10 mouse cellular contexts compared by ENCODE assay signal in the genomic region with DNA sequence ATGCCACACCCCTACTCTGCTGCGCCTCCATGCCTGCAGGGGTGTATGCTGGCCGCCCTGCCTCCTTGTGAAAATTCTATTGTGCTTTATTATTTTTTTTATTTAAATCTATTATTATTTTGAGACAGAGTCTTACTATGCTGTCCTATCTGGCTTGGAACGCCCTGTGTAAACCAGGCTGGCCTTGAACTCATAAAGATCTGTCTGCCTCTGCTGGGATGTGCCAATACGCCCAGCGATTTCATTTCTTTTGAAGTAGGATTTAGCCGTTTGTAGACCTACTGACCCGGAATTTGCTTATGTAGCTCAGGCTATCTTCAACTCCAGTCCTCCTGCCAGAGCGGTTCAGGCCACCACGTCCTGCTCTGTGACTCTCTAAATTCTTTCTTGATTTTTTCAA. TPM values are rescaled to one million over a fixed set of nuclear protein-coding genes. Genes with fewer than 3 reads are reported as not detected.
DNase-seq lines count a peak whose midpoint lies in the region; ATAC-seq lines count a peak whose summit lies in the region.
"Had no signal": no experiment of that assay in that cellular context is flagged by ENCODE, and none has a peak within 500 bp of the region (broad histone marks: within the 10 kb centered on the region; RNA-seq: fewer than 3 reads in every experiment).

No protein-coding gene starts in this region.

- no peak overlapping the region for H3K9ac ChIP-seq in liver, embryonic 12.5 days
- H3K9ac ChIP-seq in liver, embryonic 11.5 days (ENCODE audit: low read depth, low read length) = no peak overlapping the region
- no peak overlapping the region for H3K9ac ChIP-seq in embryonic facial prominence, embryonic 13.5 days
- H3K9ac ChIP-seq in forebrain, embryonic 14.5 days (ENCODE audit: low read length) = no peak overlapping the region
- H3K9ac ChIP-seq in liver, embryonic 13.5 days = no peak overlapping the region

- peaks cover 42% of the 10 kb centered on the region for H3K27me3 ChIP-seq in liver, embryonic 12.5 days (replicated peaks)
- peaks cover 10% of the 10 kb centered on the region for H3K27me3 ChIP-seq in liver, embryonic 11.5 days (replicated peaks; ENCODE audit: control insufficient read depth, insufficient read depth, low read length)
- peaks cover 8% of the 10 kb centered on the region for H3K27me3 ChIP-seq in embryonic facial prominence, embryonic 13.5 days
- peaks cover 5% of the 10 kb centered on the region; the same call in 1 of the 2 replicates for H3K27me3 ChIP-seq in forebrain, embryonic 14.5 days (replicated peaks; ENCODE audit: control insufficient read depth, insufficient read depth, low read length)
- H3K27me3 ChIP-seq in liver, embryonic 13.5 days = peaks cover 35% of the 10 kb centered on the region

- H3K4me3 ChIP-seq in liver, embryonic 12.5 days = no peak overlapping the region
- no peak overlapping the region for H3K4me3 ChIP-seq in liver, embryonic 11.5 days (ENCODE audit: low read depth, low read length)
- peak overlapping the region; percentile 79 for H3K4me3 ChIP-seq in embryonic facial prominence, embryonic 13.5 days
- H3K4me3 ChIP-seq in forebrain, embryonic 14.5 days (ENCODE audit: low read depth, low read length) = no peak overlapping the region
- no peak overlapping the region for H3K4me3 ChIP-seq in liver, embryonic 13.5 days (replicated peaks)

- H3K4me1 ChIP-seq in liver, embryonic 12.5 days = peaks cover 38% of the 10 kb centered on the region
- H3K4me1 ChIP-seq in liver, embryonic 11.5 days (replicated peaks; ENCODE audit: control insufficient read depth, insufficient read depth, low read length) = peaks cover 17% of the 10 kb centered on the region
- H3K4me1 ChIP-seq in embryonic facial prominence, embryonic 13.5 days = peaks cover 44% of the 10 kb centered on the region
- H3K4me1 ChIP-seq in forebrain, embryonic 14.5 days (ENCODE audit: control insufficient read depth, insufficient read depth, low read length) = peaks cover 5% of the 10 kb centered on the region
- H3K4me1 ChIP-seq in liver, embryonic 13.5 days (replicated peaks) = peaks cover 40% of the 10 kb centered on the region

- DNase-seq in liver, embryonic 11.5 days (ENCODE audit: low spot score) = no peak
- DNase-seq in forebrain, embryonic 14.5 days (ENCODE audit: low spot score) = no peak
- DNase-seq in liver, embryonic 13.5 days = no peak
- no peak for DNase-seq in yolk sac, embryonic 10.5 days (ENCODE audit: low spot score)
- no peak for DNase-seq in left cerebral cortex, postnatal 14 days (ENCODE audit: low spot score in 2 of 2)
- DNase-seq: adrenal gland, adult 8-10 months; cerebellum, adult 11 months; lung, postnatal 36 days had no signal

- peak overlapping the region; percentile 83; the same call in 1 of the 2 replicates for H3K4me2 ChIP-seq in liver, embryonic 12.5 days
- no peak overlapping the region; the same call in 1 of the 2 replicates for H3K4me2 ChIP-seq in liver, embryonic 11.5 days
- H3K4me2 ChIP-seq in embryonic facial prominence, embryonic 13.5 days = peak overlapping the region; percentile 88
- peak overlapping the region; percentile 83; the same call in 1 of the 2 replicates for H3K4me2 ChIP-seq in forebrain, embryonic 14.5 days (ENCODE audit: low read length)
- 0 out of 2 replicates have a peak overlapping the region, but pooled peaks have one; percentile 77 for H3K4me2 ChIP-seq in liver, embryonic 13.5 days

- WGBS in liver, embryonic 12.5 days (ENCODE audit: insufficient replicate concordance) = 63% methylated on average over 9 of the region's 9 CpGs
- WGBS in liver, embryonic 11.5 days = 63% methylated on average over 9 of the region's 9 CpGs
- 65% methylated on average over 9 of the region's 9 CpGs for whole genome bisulfite sequencing in embryonic facial prominence, embryonic 13.5 days
- WGBS in forebrain, embryonic 14.5 days = 71% methylated on average over 9 of the region's 9 CpGs
- WGBS in liver, embryonic 13.5 days (ENCODE audit: insufficient replicate concordance) = 59% methylated on average over 9 of the region's 9 CpGs

- ATAC-seq in liver, embryonic 12.5 days = no peak
- no peak for ATAC-seq in liver, embryonic 11.5 days (replicated peaks; ENCODE audit: low FRiP score)
- no peak for ATAC-seq in embryonic facial prominence, embryonic 13.5 days (ENCODE audit: insufficient number of reproducible peaks, insufficient read depth, low FRiP score, low TSS enrichment, low read depth)
- ATAC-seq in forebrain, embryonic 14.5 days = no peak
- no peak for ATAC-seq in liver, embryonic 13.5 days (ENCODE audit: low read depth)

- no peaks in the 10 kb centered on the region for H3K9me3 ChIP-seq in liver, embryonic 12.5 days (replicated peaks)
- no peaks in the 10 kb centered on the region for H3K9me3 ChIP-seq in liver, embryonic 11.5 days (ENCODE audit: control insufficient read depth, low read length)
- no peaks in the 10 kb centered on the region for H3K9me3 ChIP-seq in embryonic facial prominence, embryonic 13.5 days
- H3K9me3 ChIP-seq in forebrain, embryonic 14.5 days (replicated peaks; ENCODE audit: control insufficient read depth, low read length) = no peaks in the 10 kb centered on the region
- H3K9me3 ChIP-seq in liver, embryonic 13.5 days (replicated peaks) = no peaks in the 10 kb centered on the region

- no peak overlapping the region for H3K27ac ChIP-seq in liver, embryonic 12.5 days
- H3K27ac ChIP-seq in liver, embryonic 11.5 days (ENCODE audit: low read depth, low read length) = no peak overlapping the region
- H3K27ac ChIP-seq in embryonic facial prominence, embryonic 13.5 days = peak overlapping the region; percentile 78; the same call in 1 of the 2 replicates
- no peak overlapping the region for H3K27ac ChIP-seq in forebrain, embryonic 14.5 days (ENCODE audit: low read depth, low read length)
- no peak overlapping the region for H3K27ac ChIP-seq in liver, embryonic 13.5 days

- intact Hi-C loops in left cerebral cortex, postnatal 14 days (cut with DNase I) = no loop called here

- no peaks in the 10 kb centered on the region for H3K36me3 ChIP-seq in liver, embryonic 12.5 days
- H3K36me3 ChIP-seq in liver, embryonic 11.5 days (ENCODE audit: control insufficient read depth, insufficient read depth, low read length) = no peaks in the 10 kb centered on the region
- H3K36me3 ChIP-seq in embryonic facial prominence, embryonic 13.5 days = 0 out of 2 replicates have a peak, but pooled peaks cover 7% of the 10 kb centered on the region
- H3K36me3 ChIP-seq in forebrain, embryonic 14.5 days (ENCODE audit: control insufficient read depth, insufficient read depth, low read length) = no peaks in the 10 kb centered on the region
- no peaks in the 10 kb centered on the region for H3K36me3 ChIP-seq in liver, embryonic 13.5 days

RNA-seq across cellular contexts. Expression of a gene that starts 0.8 kb away (rescaled TPM):
- 88.3 and 93.3 TPM in 2 replicates for polyA plus RNA-seq in liver, embryonic 12.5 days (2016; fragmentation: Nextera tagmentation; extraction: Ambion mirVana)
- 111 and 113 TPM in 2 replicates for polyA plus RNA-seq in liver, embryonic 11.5 days (2014; fragmentation: Nextera tagmentation; extraction: Ambion mirVana)
- polyA plus RNA-seq in embryonic facial prominence, embryonic 13.5 days (2015; fragmentation: Nextera tagmentation; extraction: Ambion mirVana) = 160 and 189 TPM in 2 replicates
- 77.8 and 85.5 TPM in 2 replicates for polyA plus RNA-seq in forebrain, embryonic 14.5 days (2014; fragmentation: Nextera tagmentation; extraction: Ambion mirVana)
- 92.5 and 94.7 TPM in 2 replicates for polyA plus RNA-seq in liver, embryonic 13.5 days (2015; fragmentation: Nextera tagmentation; extraction: Ambion mirVana)
- 10 to 100 TPM; 60.5 to 61.7 TPM for total RNA-seq in left cerebral cortex, postnatal 14 days (2021)

RNA-seq across cellular contexts. Expression of a gene that starts 51.2 kb away (rescaled TPM):
- polyA plus RNA-seq in liver, embryonic 12.5 days (2016; fragmentation: Nextera tagmentation; extraction: Ambion mirVana) = 19.2 and 21.5 TPM in 2 replicates
- 25.3 and 32.4 TPM in 2 replicates for polyA plus RNA-seq in liver, embryonic 11.5 days (2014; fragmentation: Nextera tagmentation; extraction: Ambion mirVana)
- polyA plus RNA-seq in embryonic facial prominence, embryonic 13.5 days (2015; fragmentation: Nextera tagmentation; extraction: Ambion mirVana) = 5.0 and 5.4 TPM in 2 replicates
- 8.7 and 8.8 TPM in 2 replicates for polyA plus RNA-seq in forebrain, embryonic 14.5 days (2014; fragmentation: Nextera tagmentation; extraction: Ambion mirVana)
- 12.7 and 13.3 TPM in 2 replicates for polyA plus RNA-seq in liver, embryonic 13.5 days (2015; fragmentation: Nextera tagmentation; extraction: Ambion mirVana)
- total RNA-seq in left cerebral cortex, postnatal 14 days (2021) = 10 to 100 TPM; 25.5 to 31.3 TPM
